Mouse (Mus musculus) erythroblast, embryonic 14.5 days (primary cell): Measurements from ENCODE around the gene Olfr624. TPM values are rescaled to one million over a fixed set of nuclear protein-coding genes. Genes with fewer than 3 reads are reported as not detected.
"Not testable (repeated sequence)": the region's sequence is repeated elsewhere in the genome, so short reads cannot be mapped to it uniquely, and the experiment has no call there.

Source experiments
- H3K27me3 ChIP-seq: 2 replicates; pipeline ENCODE4 v1.6.1; 2012; ENCODE audit warnings: inconsistent platforms; ENCODE audit not compliant: control insufficient read depth
- H3K36me3 ChIP-seq: 2 replicates; pipeline ENCODE4 v1.6.1; 2012; ENCODE audit warnings: mild to moderate bottlenecking, inconsistent platforms; ENCODE audit not compliant: control insufficient read depth
- H3K4me1 ChIP-seq: 2 replicates; pipeline ENCODE4 v1.6.1; 2012; ENCODE audit warnings: inconsistent platforms; ENCODE audit not compliant: control insufficient read depth
- H3K4me3 ChIP-seq: replicated peaks from 2 replicates; pipeline ENCODE3; 2012; ENCODE audit warnings: moderate library complexity, mild to moderate bottlenecking, inconsistent platforms
- H3K9me3 ChIP-seq: 2 replicates; pipeline ENCODE4 v1.6.1; 2012; ENCODE audit warnings: low read length, inconsistent platforms, mixed read lengths; ENCODE audit not compliant: control insufficient read depth
- GATA1 ChIP-seq: IDR thresholded peaks from 2 replicates; pipeline ENCODE4 v1.6.1; 2012; ENCODE audit warnings: low read length, inconsistent platforms, mixed read lengths
- TAL1 ChIP-seq: IDR thresholded peaks from 3 replicates; pipeline ENCODE4 v1.6.1; 2012; ENCODE audit warnings: low read length, inconsistent platforms, mixed read lengths
- polyA plus RNA-seq: library from polyadenylated mRNA; stranded (reverse); fragments of >175 nt; gene quantifications from 2 replicates; pipeline ENCODE4 v1.2.3, GENCODE M21; 2012

The Olfr624 gene
- polyA plus RNA-seq: not detected in 2 replicates

DNA sequence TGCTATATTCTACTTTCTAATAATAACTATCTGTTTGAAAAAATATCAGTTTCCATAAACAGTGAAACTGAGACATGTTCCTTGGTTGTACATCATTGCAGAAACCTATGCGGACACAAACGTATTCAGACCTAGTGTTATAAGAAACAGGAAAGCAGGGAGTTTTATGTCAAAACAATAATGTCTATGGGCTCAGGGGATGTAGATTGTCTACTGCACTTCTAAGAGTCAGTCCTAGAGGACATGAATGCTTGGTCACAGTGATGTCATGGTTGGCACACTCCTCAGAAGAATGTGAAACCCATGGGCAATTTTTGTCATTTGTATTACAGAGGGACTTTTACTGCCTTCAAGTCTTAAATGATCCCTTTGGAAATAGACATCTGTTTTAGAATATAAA, at the start of gene Olfr624:
TSS of gene Olfr624 (minus strand) at position 101 of the 400 bp plus-strand sequence.
- H3K36me3 ChIP-seq: no peaks in the 10 kb centered on the region
- H3K4me3 ChIP-seq: no peak within 1 kb of the TSS
- no peaks in the 10 kb centered on the region for H3K4me1 ChIP-seq
- no peaks in the 10 kb centered on the region for H3K9me3 ChIP-seq
- no peaks in the 10 kb centered on the region for H3K27me3 ChIP-seq
- TF ChIP-seq GATA1: no peak
- no peak for TF ChIP-seq TAL1

DNA sequence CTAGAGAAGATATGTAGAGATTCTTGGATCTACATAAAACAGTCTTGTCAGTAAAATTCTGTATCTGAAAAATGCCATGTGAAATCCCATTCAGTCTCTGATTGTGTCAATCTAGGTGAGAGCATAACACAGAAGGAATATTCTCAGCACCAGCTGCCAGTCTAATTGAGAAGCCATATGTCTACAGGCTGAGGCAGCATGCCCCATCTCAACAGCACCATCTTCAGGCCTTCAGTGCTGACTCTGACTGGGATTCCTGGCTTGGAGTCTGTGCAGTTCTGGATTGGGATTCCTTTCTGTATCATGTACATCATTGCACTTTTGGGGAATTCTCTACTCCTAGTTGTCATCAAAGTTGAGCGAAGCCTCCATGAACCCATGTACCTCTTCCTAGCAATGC, 45.4 kb upstream of the Olfr624 start:
- H3K9me3 ChIP-seq, H3K4me3 ChIP-seq, H3K36me3 ChIP-seq, H3K4me1 ChIP-seq, H3K27me3 ChIP-seq: not testable (repeated sequence)

DNA sequence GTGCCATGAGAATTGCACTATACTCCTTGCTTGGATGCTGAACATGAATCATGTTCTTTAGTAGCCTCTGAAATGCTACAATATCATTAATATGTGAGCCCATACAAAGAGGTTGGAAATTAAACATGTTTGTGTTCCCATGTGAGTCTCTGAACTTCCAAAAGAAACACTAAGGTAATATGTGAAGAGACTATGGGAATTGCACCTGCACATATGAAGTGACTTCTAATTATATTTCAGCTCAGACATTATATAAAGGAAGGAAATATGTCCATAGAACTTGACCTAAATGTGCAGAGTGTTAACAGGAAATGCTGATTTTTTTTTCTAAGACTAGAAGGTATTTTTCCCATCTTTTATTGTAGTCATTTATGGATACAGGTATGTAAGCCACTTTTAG, 43.4 kb upstream of the Olfr624 start, which contains the start of gene Olfr243:
TSS of gene Olfr243 (plus strand) at position 301 of the 400 bp plus-strand sequence.
- Histone ChIP-seq H3K4me1 (peaks cover 1% of the 10 kb centered on the region; the same call in 1 of the 2 replicates), H3K27me3 (no peaks in the 10 kb centered on the region), H3K4me3 (no peak within 1 kb of the TSS), H3K36me3 (no peaks in the 10 kb centered on the region), H3K9me3 (no peaks in the 10 kb centered on the region)
- TF ChIP-seq TAL1: no peak

- no peaks in the 10 kb centered on the region for H3K9me3 ChIP-seq
- TF ChIP-seq TAL1: no peak
- no peak for TF ChIP-seq GATA1
- no peaks in the 10 kb centered on the region for H3K27me3 ChIP-seq
- no peak overlapping the region for H3K4me3 ChIP-seq
- H3K36me3 ChIP-seq: no peaks in the 10 kb centered on the region
- peaks cover 1% of the 10 kb centered on the region; the same call in 1 of the 2 replicates for H3K4me1 ChIP-seq
These were observed 41.0 kb upstream of the Olfr624 start for GRCm38 (mm10) chr7:103712024-103712423.

DNA sequence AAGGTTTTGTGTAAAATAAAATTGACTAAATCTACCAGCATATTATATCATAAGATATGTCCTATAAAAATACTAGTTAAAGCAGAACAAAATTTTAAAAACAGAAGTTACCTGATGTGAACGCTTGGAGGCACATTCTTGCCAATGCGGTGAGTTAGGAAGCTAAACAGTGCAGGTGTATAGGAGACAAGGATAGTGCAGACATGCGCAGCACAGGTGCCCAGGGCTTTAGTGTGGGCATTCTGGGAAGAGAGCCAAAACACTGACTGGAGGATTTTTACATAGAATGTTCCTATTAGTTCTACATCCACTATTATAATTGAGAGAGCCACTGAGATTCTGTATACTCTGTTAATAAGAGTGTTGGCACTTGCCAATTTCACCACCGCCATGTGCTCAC, 28.5 kb upstream of the Olfr624 start:
- Histone ChIP-seq H3K36me3 (no peaks in the 10 kb centered on the region), H3K27me3 (no peaks in the 10 kb centered on the region), H3K9me3 (no peaks in the 10 kb centered on the region), H3K4me1 (no peaks in the 10 kb centered on the region), H3K4me3 (no peak overlapping the region)
- no peak for TF ChIP-seq TAL1
- TF ChIP-seq GATA1: no peak

DNA sequence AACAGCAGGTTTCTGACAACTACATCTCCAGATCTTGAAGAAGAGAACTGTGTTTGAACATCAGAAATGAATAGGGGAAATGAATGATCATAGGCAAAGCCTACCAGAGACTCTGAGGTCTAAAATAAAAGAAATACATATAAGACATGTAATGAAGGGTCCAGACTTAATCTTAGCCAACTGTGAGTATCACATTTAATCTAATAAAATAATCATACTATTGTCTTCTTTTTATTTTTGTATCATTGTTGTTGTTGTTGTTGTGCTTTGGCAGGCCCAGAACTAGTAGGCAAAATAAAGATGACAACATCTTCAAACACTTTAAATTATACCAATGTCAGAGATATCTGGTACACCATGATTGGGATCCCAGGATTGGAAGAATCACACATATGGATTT, 11.4 kb upstream of the Olfr624 start, which contains the start of gene Olfr625-ps1:
TSS of gene Olfr625-ps1 (plus strand) at position 301 of the 400 bp plus-strand sequence.
- no peaks in the 10 kb centered on the region for H3K9me3 ChIP-seq
- H3K27me3 ChIP-seq: no peaks in the 10 kb centered on the region
- H3K4me3 ChIP-seq: no peak within 1 kb of the TSS
- no peaks in the 10 kb centered on the region for H3K36me3 ChIP-seq
- H3K4me1 ChIP-seq: no peaks in the 10 kb centered on the region
- TF ChIP-seq TAL1: no peak
- no peak for TF ChIP-seq GATA1

DNA sequence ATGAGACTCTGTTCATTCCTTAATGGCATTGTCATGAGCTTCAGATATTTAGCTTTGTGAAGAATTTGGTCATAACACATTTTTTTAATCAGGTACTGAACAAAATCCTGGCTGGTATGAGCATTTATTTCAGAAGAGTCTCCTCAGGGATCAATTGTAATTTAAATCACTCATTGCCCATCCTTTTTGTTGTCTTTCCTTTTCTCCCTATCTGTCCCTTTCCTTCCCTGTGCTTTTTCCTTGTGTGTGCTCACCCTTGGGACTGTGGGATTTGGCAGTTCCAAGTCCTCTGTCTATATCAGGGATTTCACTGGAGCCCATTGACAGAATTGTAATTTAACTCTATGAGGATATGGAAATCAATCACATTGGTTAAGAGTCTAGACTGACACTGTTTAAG, 7.4 kb downstream of the Olfr624 start, which contains the start of gene Olfr623:
TSS of gene Olfr623 (minus strand) at position 101 of the 400 bp plus-strand sequence.
- no peaks in the 10 kb centered on the region for H3K27me3 ChIP-seq
- TF ChIP-seq GATA1: no peak
- TF ChIP-seq TAL1: no peak
- H3K4me1 ChIP-seq: no peaks in the 10 kb centered on the region
- H3K9me3 ChIP-seq: no peaks in the 10 kb centered on the region
- H3K4me3 ChIP-seq: no peak within 1 kb of the TSS
- no peaks in the 10 kb centered on the region for H3K36me3 ChIP-seq

DNA sequence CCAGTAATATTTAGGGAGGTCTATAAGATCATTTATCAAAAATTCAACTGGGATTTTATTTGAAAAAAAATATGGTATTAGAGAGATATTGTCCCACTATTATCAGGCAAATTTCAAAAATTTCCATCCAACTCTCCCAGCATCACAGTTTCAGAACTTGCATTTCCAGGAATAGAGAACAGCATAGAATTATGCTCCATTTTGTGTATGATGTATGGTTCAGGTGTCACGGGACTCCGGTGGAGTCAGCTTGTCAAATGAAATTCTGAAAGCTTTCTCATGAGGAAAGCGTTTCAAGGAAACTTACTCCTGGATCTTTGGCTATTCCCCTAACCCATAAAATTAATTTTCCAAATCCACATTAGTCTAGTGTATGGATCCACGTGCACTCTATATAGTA, 26.9 kb downstream of the Olfr624 start:
- no peaks in the 10 kb centered on the region for H3K4me1 ChIP-seq
- H3K4me3 ChIP-seq: no peak overlapping the region
- no peaks in the 10 kb centered on the region for H3K9me3 ChIP-seq
- H3K36me3 ChIP-seq: no peaks in the 10 kb centered on the region
- no peak for TF ChIP-seq TAL1
- TF ChIP-seq GATA1: no peak
- no peaks in the 10 kb centered on the region for H3K27me3 ChIP-seq

DNA sequence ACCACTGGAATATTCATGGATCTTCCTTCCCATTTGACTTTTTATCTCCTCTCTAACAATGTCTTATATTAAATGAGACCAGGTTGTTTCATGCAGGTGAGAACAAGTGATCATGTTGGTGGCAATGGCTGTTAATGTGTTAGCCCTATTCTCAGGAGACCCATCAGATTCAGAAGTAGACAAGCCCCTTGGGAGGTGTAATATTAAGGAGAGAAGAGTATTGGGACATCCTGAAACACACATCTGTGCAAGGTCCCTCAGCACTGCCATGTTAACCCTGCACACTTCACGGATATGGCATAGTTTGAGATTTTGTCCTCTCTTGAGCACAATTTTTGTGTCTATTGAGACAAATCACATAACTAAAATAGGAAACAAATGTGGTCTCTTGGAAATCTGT, 28.4 kb downstream of the Olfr624 start, which contains the start of gene Olfr622:
TSS of gene Olfr622 (minus strand) at position 101 of the 400 bp plus-strand sequence.
- Histone ChIP-seq H3K36me3 (no peaks in the 10 kb centered on the region), H3K4me1 (no peaks in the 10 kb centered on the region), H3K27me3 (no peaks in the 10 kb centered on the region), H3K4me3 (no peak within 1 kb of the TSS), H3K9me3 (no peaks in the 10 kb centered on the region)
- TF ChIP-seq GATA1 (no peak), TAL1 (no peak)

DNA sequence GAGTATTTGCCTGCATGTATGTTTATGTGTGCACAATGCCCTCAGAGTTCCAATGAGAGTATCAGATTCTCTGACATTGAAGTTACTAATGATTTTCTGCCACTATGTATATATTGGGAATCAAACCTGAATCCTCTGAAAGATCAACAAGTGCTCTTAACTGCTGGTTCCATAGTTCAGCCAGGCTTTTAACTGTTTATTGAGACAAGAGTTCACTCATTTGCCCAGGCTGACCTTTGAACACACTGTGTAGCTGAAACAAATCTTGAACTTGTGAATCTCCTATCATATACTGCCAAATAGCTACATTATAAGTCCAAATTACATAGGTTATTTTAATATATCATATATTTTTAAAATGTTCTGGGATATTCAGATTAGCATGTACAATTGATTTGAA, 34.2 kb downstream of the Olfr624 start:
- Histone ChIP-seq H3K4me3 (no peak overlapping the region), H3K4me1 (no peaks in the 10 kb centered on the region), H3K36me3 (no peaks in the 10 kb centered on the region), H3K9me3 (no peaks in the 10 kb centered on the region), H3K27me3 (no peaks in the 10 kb centered on the region)
- TF ChIP-seq GATA1: no peak
- no peak for TF ChIP-seq TAL1

Other genes starting within 250 kb of the Olfr624 start
- not detected in 2 replicates for gene Olfr605, start 225.8 kb downstream of the Olfr624 start, polyA plus RNA-seq
- gene Olfr606, start 222.1 kb downstream of the Olfr624 start, polyA plus RNA-seq: not detected in 2 replicates
- not detected in 2 replicates for gene Olfr607, start 207.0 kb downstream of the Olfr624 start, polyA plus RNA-seq
- gene Olfr608, start 201.3 kb downstream of the Olfr624 start, polyA plus RNA-seq: not detected in 2 replicates
- gene Olfr609, start 173.1 kb downstream of the Olfr624 start, polyA plus RNA-seq: not detected in 2 replicates
- gene Olfr610, start 159.1 kb downstream of the Olfr624 start, polyA plus RNA-seq: not detected in 2 replicates
- gene Olfr611, start 150.3 kb downstream of the Olfr624 start, polyA plus RNA-seq: not detected in 2 replicates
- not detected in 2 replicates for gene Olfr612, start 128.5 kb downstream of the Olfr624 start, polyA plus RNA-seq
- gene Olfr613, start 123.1 kb downstream of the Olfr624 start, polyA plus RNA-seq: not detected in 2 replicates
- gene Olfr615, start 115.1 kb downstream of the Olfr624 start, polyA plus RNA-seq: not detected in 2 replicates
- gene Olfr616, start 102.0 kb downstream of the Olfr624 start, polyA plus RNA-seq: not detected in 2 replicates
- gene Olfr617, start 98.1 kb downstream of the Olfr624 start, polyA plus RNA-seq: not detected in 2 replicates
- not detected in 2 replicates for gene Olfr618, start 81.1 kb downstream of the Olfr624 start, polyA plus RNA-seq
- not detected in 2 replicates for gene Olfr619, start 70.6 kb downstream of the Olfr624 start, polyA plus RNA-seq
- gene Olfr620, start 58.7 kb downstream of the Olfr624 start, polyA plus RNA-seq: not detected in 2 replicates
- not detected in 2 replicates for gene Olfr622, start 28.5 kb downstream of the Olfr624 start, polyA plus RNA-seq
- not detected in 2 replicates for gene Olfr623, start 7.5 kb downstream of the Olfr624 start, polyA plus RNA-seq
- gene Olfr625-ps1, start 11.5 kb upstream of the Olfr624 start, polyA plus RNA-seq: not detected in 2 replicates
- gene Olfr243, start 43.5 kb upstream of the Olfr624 start, polyA plus RNA-seq: not detected in 2 replicates
- not detected in 2 replicates for gene Olfr628, start 59.2 kb upstream of the Olfr624 start, polyA plus RNA-seq
- gene Olfr629, start 73.8 kb upstream of the Olfr624 start, polyA plus RNA-seq: not detected in 2 replicates
- not detected in 2 replicates for gene Olfr630, start 86.1 kb upstream of the Olfr624 start, polyA plus RNA-seq
- gene Olfr69, start 100.4 kb upstream of the Olfr624 start, polyA plus RNA-seq: not detected in 2 replicates
- 0.02 TPM in 1 of 2 replicates, not detected in the other for gene Olfr68, start 108.5 kb upstream of the Olfr624 start, polyA plus RNA-seq
- not detected in 2 replicates for gene Olfr67, start 120.6 kb upstream of the Olfr624 start, polyA plus RNA-seq
- gene Hbb-bt, start 142.8 kb upstream of the Olfr624 start, polyA plus RNA-seq: 22,007 and 54,805 TPM in 2 replicates
- gene Hbb-bs, start 156.9 kb upstream of the Olfr624 start, polyA plus RNA-seq: 263,491 and 269,873 TPM in 2 replicates
- gene Hbb-bh2, start 169.3 kb upstream of the Olfr624 start, polyA plus RNA-seq: 0.10 TPM in 1 of 2 replicates, not detected in the other
- 4.0 and 4.3 TPM in 2 replicates for gene Hbb-bh1, start 172.0 kb upstream of the Olfr624 start, polyA plus RNA-seq
- 85.0 and 543 TPM in 2 replicates for gene Hbb-y, start 182.0 kb upstream of the Olfr624 start, polyA plus RNA-seq
- gene Olfr66, start 215.1 kb upstream of the Olfr624 start, polyA plus RNA-seq: not detected in 2 replicates
- not detected in 2 replicates for gene Olfr64, start 223.3 kb upstream of the Olfr624 start, polyA plus RNA-seq
- gene Olfr65, start 232.3 kb upstream of the Olfr624 start, polyA plus RNA-seq: 0.08 TPM in 1 of 2 replicates, not detected in the other